Mouse (Mus musculus) brain, adult 2 months (tissue): ENCODE data around the gene Cryab.

ENCODE experiments used
- DNase-seq: peaks from one replicate; pipeline ENCODE4 v3.0.0; 2011; ENCODE audit warnings: low read depth, low spot score

Cryab gene

GRCm38 (mm10) chr9:50751323-50751722 lies at the start of gene Cryab:
Gene Cryab (plus strand): TSS chr9:50751325.
- no peak for DNase-seq

GRCm38 (mm10) chr9:50704907-50705306 lies 46.2 kb upstream of the Cryab start:
- DNase-seq: no peak

GRCm38 (mm10) chr9:50709108-50709507 lies 42.0 kb upstream of the Cryab start:
- peak; percentile 60 for DNase-seq

GRCm38 (mm10) chr9:50711337-50711736 lies 39.8 kb upstream of the Cryab start:
- no peak for DNase-seq

- DNase-seq: no peak
Observed at GRCm38 (mm10) chr9:50714188-50714587, 36.9 kb upstream of the Cryab start.

GRCm38 (mm10) chr9:50718878-50719277 lies 32.2 kb upstream of the Cryab start:
- DNase-seq: no peak

- DNase-seq: no peak
Observed at GRCm38 (mm10) chr9:50721061-50721460, 30.1 kb upstream of the Cryab start.

GRCm38 (mm10) chr9:50722451-50722911 lies 28.6 kb upstream of the Cryab start:
- DNase-seq: peak; percentile 61

GRCm38 (mm10) chr9:50723406-50723805 lies 27.7 kb upstream of the Cryab start:
- DNase-seq: peak; percentile 93

- no peak for DNase-seq
Observed at GRCm38 (mm10) chr9:50724147-50724546, 27.0 kb upstream of the Cryab start.

GRCm38 (mm10) chr9:50724661-50725330 lies 26.3 kb upstream of the Cryab start:
- peak; percentile 51 for DNase-seq

GRCm38 (mm10) chr9:50725921-50726590 lies 25.1 kb upstream of the Cryab start:
- DNase-seq: peak; percentile 72

GRCm38 (mm10) chr9:50727171-50727924 lies 23.8 kb upstream of the Cryab start:
- DNase-seq: peak; percentile 90

GRCm38 (mm10) chr9:50727925-50728651 lies 23.0 kb upstream of the Cryab start:
- peak; percentile 97 for DNase-seq

- DNase-seq: no peak
Observed at GRCm38 (mm10) chr9:50729600-50729999, 21.5 kb upstream of the Cryab start.

- DNase-seq: no peak
Observed at GRCm38 (mm10) chr9:50732560-50732959, 18.6 kb upstream of the Cryab start.

GRCm38 (mm10) chr9:50734989-50735388 lies 16.1 kb upstream of the Cryab start:
- DNase-seq: peak; percentile 89

- peak; percentile 95 for DNase-seq
Observed at GRCm38 (mm10) chr9:50738914-50739870, 11.9 kb upstream of the Cryab start, which contains the start of gene Dixdc1. Gene Dixdc1 (minus strand): TSS chr9:50739517.

- peak; percentile 70 for DNase-seq
Observed at GRCm38 (mm10) chr9:50740867-50741784, 10.0 kb upstream of the Cryab start.
